Mouse (Mus musculus) ovary, postnatal 14 days (tissue): ENCODE results near the gene Rad54l.

Experiments
- DNase-seq: peaks from one replicate; pipeline ENCODE4 v3.0.0; 2022; ENCODE audit warnings: low spot score

The Rad54l gene

GRCm38 (mm10) chr4:116140801-116141574 lies 17.5 kb upstream of the Rad54l start:
- no peak for DNase-seq

DNA sequence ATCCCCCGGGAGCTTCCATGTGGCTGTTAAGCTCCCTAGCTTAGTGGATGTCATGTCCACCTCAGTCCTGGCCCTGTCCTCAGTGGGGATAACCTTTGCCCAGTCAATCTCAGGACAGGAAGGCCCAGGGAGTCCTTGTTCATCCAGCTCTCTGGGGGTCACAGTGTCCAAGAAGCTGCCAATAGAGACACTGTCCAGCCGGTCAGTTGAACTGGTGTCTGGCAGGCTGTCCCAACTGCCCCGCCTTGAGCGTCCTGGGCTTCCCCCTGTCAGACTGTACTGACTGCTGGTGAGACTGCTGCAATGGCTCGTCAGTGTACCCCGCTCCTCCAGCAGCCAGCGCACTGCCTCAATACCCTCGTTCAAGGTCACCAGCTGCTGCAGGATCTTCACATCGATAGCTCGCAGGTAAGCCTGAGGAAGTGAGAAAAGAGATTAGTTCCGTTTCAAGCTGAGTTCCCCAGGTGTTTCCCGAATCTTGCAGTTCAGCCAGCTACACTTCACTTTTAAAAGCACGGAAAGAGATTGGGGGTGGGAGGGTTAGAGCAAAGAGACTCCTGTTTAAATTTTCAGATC lies 14.0 kb upstream of the Rad54l start:
- DNase-seq, result no peak

DNA sequence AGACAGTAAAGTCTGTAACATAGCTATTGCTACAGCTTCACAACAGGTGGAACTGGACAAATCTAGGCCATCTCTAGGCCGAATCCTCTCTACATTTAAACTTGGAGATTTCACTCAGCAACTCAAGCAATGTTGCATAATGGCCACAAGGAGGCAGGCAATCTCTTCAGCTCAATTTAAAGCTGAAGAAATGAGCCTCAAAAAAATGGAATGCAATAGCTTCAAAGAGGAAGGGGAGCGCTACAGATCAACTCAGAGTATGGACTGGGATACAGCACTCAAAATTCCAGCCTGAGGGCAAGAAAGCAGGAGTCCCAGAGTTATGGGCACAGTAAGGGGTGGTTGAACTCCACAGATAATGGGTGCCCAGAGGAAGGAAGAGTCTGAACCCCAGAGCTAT lies 11.5 kb upstream of the Rad54l start:
- DNase-seq, result no peak

DNA sequence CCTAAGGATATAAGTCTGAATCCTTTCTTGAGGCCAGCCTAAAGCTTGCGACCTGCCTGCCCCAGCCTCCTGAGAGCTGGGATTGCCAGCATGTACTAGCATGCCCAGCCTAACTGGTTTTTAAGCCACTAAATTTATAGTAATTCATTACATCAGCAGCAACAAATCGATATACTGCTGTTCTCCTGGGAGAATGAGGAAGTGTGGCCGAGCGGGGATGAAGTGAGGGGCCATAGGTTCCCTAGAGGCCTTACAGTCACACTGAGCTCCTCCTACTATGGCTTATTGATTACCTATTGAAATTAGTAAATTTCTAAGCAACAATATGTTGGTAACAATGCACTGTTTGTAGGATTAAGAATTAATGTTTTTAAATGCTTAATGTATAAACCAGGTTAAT lies 9.6 kb upstream of the Rad54l start:
- no peak for DNase-seq

DNA sequence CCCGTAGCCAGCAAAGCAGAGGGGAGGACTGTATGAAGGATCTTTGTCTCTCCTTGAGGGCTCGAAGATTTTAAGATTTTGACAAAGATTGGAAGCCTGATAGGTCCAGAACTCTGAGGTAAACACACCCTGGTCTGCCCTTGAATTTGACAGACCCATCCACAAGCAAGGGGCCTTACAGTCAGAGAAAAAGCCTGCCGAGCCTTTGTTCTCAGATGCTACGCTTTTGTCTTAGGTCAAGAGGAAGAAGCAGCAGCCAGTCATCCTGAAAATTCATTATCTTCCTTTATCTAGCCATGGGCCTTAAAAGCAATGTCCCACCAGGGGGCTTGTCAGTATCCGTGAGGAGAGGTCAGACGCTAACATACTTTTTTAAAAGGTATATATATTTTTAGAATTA lies 4.5 kb upstream of the Rad54l start:
- DNase-seq, result no peak

DNA sequence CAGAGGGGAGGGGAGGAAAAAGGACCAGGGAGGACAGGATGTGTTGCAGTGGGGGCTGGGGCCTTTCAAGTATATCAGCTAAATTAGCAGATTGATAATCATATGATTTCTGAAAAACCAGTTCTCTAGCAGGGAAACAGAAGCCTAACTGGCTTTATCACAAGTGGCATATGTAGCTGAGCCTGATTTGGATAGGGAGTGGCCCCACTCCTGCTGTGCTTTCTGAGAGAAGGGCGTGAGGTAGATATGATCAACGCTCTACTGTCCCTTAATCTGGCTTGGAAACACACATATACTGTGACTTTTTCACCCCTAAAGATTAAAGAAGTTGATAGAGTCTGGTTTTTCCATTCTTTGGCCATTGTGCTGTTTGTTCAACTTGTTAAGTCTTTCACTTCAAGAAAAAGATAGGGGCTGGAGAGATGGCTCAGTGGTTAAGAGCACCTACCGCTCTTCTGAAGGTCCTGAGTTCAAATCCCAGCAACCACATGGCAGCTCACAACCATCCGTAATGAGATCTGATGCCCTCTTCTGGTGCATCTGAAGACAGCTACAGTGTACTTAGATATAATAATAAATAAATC lies 2.4 kb upstream of the Rad54l start:
- no peak for DNase-seq

- DNase-seq, result no peak
These were observed 728 bp downstream of the Rad54l start for GRCm38 (mm10) chr4:116122762-116123161.

DNA sequence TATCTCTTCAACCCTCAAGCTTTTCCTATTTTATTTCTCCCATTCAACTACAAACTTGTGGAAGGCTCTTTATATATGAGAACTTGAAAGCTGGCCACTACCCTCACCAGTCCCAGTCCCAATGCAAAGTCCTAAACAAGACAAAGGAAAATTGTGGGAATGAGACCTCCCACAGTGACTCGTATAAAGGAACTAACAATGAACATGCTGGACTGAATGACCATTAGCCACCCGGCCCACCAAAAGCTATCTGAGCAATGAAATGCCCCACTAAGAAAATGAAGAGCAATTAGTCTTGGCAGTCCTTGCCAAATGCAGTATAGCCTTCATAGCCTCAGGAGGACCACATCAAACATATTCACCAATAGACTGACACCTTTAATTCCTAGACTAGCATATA lies 12.0 kb downstream of the Rad54l start:
- no peak for DNase-seq

- DNase-seq, result no peak
These were observed 12.8 kb downstream of the Rad54l start for GRCm38 (mm10) chr4:116110695-116111094.

- no peak for DNase-seq
These were observed 18.2 kb downstream of the Rad54l start for GRCm38 (mm10) chr4:116105278-116105677.

DNA sequence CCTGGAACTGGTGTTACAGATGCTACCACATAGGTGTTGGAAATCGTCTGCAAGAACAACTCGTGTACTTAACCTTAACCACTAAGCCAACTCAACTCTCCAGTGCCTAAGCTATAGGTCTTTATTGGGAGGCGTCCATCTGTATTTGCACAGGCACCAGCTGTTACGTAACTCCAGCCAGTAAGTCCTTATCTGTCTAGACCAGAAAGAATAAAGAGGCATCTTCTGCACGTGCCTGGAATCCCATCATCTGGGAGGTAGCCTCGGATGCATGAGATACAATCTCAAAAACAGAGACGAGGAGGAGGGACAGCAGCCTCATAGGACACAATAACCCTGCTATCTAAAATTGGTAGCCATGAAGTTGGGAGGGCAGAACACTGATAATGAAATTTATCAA lies 22.5 kb downstream of the Rad54l start:
- DNase-seq, result no peak

DNA sequence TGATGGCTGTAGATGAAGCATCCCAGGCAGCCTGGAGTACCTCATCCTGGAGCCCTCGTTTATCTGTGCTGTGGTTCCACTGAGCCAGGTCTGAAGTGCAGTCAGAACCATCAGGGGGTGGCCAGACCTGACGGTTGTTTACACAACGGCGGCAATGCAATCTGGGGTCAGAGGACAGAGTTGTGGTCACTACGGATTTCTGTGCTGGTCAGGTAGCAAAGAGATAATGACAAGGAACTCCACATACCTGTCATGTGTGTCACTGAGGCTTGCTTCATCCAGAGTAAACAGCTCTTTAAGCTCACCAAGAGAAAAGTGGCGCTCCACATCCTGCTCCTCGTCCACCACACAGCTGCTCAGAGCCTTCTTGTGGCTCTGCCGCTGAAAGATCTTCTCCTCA lies 26.3 kb downstream of the Rad54l start:
- no peak for DNase-seq

GRCm38 (mm10) chr4:116096291-116096690 lies 27.2 kb downstream of the Rad54l start:
- no peak for DNase-seq

- no peak for DNase-seq
These were observed 34.8 kb downstream of the Rad54l start for GRCm38 (mm10) chr4:116088510-116089249.

GRCm38 (mm10) chr4:116077240-116078095 lies 46.0 kb downstream of the Rad54l start:
- no peak for DNase-seq

GRCm38 (mm10) chr4:116076369-116077231 lies 46.9 kb downstream of the Rad54l start:
- DNase-seq, result peak; percentile 40

DNA sequence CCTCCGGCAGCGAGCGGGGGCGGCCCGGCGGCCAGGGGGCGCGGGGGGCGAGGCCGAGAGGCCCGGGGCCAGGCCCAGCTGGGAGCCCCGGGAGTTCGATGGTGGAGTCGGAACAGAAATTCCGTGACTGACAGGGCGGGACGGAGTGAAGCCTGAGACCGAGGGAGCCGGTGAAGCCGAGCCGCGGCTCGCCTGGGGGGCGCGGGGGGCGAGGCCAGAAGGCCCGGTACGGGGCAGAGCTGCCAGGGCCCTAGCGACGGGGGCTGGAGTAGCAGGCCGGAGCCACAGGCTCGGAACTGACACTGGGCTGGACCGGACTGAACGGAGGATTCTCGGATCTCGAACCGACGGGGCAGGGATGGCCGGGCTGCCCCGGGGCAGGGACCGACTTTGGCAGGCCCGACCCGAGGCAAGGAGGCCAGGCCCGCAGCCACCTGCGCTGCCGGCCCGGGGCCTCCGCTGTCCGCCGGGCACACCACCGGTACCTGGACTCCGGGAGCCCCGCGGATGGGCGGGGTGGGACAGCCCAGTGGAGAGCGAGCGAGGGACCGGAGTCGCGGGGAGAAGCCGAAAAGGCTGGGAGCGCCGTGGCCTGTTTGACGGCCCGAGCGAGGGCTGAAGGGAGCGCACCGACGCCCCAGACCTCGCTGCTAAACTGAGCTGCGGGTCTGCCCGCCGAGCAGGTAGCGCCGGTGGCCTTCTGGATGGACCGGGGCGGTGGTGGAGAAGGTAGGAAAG lies 47.7 kb downstream of the Rad54l start:
- DNase-seq, result peak; percentile 61

GRCm38 (mm10) chr4:116074861-116075620 lies 48.4 kb downstream of the Rad54l start, which contains the start of the genes Uqcrh and Lrrc41:
Gene Uqcrh, minus strand, starts transcription at chr4:116075071.
Gene Lrrc41, plus strand, starts transcription at chr4:116075269.
- peak; percentile 91 for DNase-seq

GRCm38 (mm10) chr4:116074145-116074675 lies 49.3 kb downstream of the Rad54l start:
- DNase-seq, result no peak
